Mouse (Mus musculus) left cerebral cortex, postnatal 4 days (tissue): ENCODE data around the gene Snrpb. TPM values are rescaled to one million over a fixed set of nuclear protein-coding genes. Genes with fewer than 3 reads are reported as not detected.

Experiments used
- DNase-seq: peaks from one replicate; pipeline ENCODE4 v3.0.0-alpha.2; 2022
- intact Hi-C: fragments of 180-260 bp; cut with DNase I; formaldehyde crosslinking; loops from one replicate; pipeline ENCODE4 v1.15.1; 2025
- total RNA-seq, 2 experiments: library from RNA; stranded (reverse); gene quantifications; 2 replicates each; pipeline ENCODE4 v1.2.3; 2021

Snrpb gene
- total RNA-seq, 2 experiments from 2014 or later, result 131 to 148 TPM

DNA sequence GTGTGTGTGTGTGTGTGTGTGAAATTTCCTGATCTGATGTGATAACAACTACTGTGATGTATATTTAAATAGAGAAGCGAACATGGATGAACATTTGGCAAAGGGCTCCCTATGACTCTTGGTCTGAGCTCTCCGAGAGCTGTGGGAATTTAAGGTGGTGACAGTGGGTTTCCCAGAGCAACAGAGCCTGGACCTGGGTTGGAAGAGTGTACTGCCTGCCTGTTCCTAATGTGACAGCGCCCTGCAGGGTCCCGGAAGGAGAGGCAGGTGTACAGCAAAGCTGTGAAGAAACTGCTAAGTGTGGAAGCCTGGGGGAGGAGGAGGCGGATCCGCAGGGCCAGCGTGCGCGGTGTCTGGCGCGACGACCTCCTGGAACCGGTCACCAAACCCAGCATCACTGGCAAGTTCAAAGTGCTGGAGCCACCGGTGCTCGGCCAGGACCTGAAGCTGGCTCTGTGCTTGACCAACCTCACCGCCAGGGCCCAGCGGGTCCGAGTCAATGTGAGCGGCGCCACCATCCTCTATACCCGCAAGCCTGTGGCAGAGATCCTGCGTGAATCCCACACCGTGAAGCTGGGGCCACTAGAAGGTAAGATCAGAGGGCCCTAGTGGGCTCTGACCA lies 34.4 kb downstream of the Snrpb start:
- intact Hi-C loops, result no loop called here
- no peak for DNase-seq

DNA sequence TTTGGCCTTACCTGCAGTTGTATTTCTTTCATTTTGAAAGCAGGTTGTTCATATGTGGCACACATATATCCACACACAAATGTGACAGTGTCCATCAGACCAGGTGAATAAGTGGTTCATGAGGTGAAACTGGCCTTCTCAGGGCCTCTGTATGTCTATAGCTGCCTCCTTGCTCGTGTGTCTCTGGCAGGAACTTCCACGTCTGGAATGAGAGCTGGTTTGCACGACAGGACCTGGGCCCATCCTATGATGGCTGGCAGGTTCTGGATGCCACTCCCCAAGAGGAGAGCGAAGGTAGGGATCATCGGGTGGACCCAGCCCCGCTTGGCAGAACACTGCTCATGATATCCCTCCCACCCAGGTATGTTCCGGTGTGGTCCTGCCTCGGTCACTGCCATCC lies 36.2 kb downstream of the Snrpb start:
- intact Hi-C loops, result no loop called here
- DNase-seq, result no peak

- DNase-seq, result no peak
- intact Hi-C loops, result no loop called here
Observed at GRCm38 (mm10) chr2:130129687-130130086, 49.5 kb downstream of the Snrpb start.

DNA sequence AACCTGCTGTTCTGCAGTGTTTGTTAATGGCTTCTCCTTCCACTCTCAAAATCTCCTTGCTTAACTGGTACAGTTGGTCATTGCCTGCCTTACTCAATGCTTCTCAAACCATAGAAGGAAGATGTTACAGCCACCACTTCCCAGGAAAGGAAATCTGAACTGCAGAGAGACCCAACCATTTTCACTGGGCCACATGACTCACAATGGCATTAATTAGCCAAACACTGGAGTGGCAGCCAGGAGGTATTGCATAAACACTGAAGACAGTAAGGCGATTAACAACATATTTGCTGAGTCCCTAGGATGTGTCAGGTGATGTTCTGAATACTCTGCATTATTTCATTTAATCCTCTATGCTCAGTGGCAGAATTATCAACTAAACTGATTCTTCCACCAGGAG lies 53.1 kb downstream of the Snrpb start:
- no peak for DNase-seq

GRCm38 (mm10) chr2:130125279-130126059 lies 53.7 kb downstream of the Snrpb start:
- intact Hi-C loops, result no loop called here
- no peak for DNase-seq

More for the DNA sequence above, 53.1 kb downstream of the Snrpb start:
- intact Hi-C loops, result no loop called here

Other genes starting within 250 kb of the Snrpb start
- 1 to 10 TPM; 2.3 to 2.4 TPM for gene Tgm3, start 167.1 kb downstream of the Snrpb start, total RNA-seq
- gene Tgm6, start 67.0 kb downstream of the Snrpb start, total RNA-seq, result under 1 TPM; 0.36 to 0.60 TPM
- gene Tmc2, start 15.8 kb upstream of the Snrpb start, total RNA-seq, result not detected
- 100 to 1,000 TPM; 187 to 188 TPM for gene Nop56, start 95.0 kb upstream of the Snrpb start, total RNA-seq
- gene Idh3b, start 105.1 kb upstream of the Snrpb start, total RNA-seq, result 100 to 1,000 TPM; 143 to 150 TPM
- 10 to 100 TPM; 11.7 to 16.5 TPM for gene Ebf4, start 115.8 kb upstream of the Snrpb start, total RNA-seq
- gene Cpxm1, start 218.2 kb upstream of the Snrpb start, total RNA-seq, result 10 to 100 TPM; 25.2 to 26.4 TPM
- not detected for gene Gm28372, start 225.8 kb upstream of the Snrpb start, total RNA-seq
- gene 1700020A23Rik, start 225.9 kb upstream of the Snrpb start, total RNA-seq, result not detected
- gene Tmem239, start 227.1 kb upstream of the Snrpb start, total RNA-seq, result not detected
- gene Vps16, start 244.9 kb upstream of the Snrpb start, total RNA-seq, result 100 to 1,000 TPM in 1 of 2 experiments, 10 to 100 TPM in 1; 96.4 to 113 TPM
- gene Pced1a, start 245.3 kb upstream of the Snrpb start, total RNA-seq, result 10 to 100 TPM; 31.7 to 33.2 TPM